Mouse (Mus musculus) myocyte (in vitro differentiated cells): Measurements from ENCODE around the gene Adig. TPM values are rescaled to one million over a fixed set of nuclear protein-coding genes. Genes with fewer than 3 reads are reported as not detected.

Experiments used
- H3K27me3 ChIP-seq: one replicate; pipeline ENCODE4 v1.6.1; 2011; ENCODE audit not compliant: control insufficient read depth, insufficient read depth, insufficient read length
- H3K36me3 ChIP-seq: one replicate; pipeline ENCODE4 v1.6.1; 2011; ENCODE audit not compliant: control insufficient read depth, insufficient read depth
- H3K4me2 ChIP-seq: one replicate; pipeline ENCODE4 v1.6.1; 2011; ENCODE audit warnings: low read depth, control low read depth
- H3K4me3 ChIP-seq: one replicate; pipeline ENCODE4 v1.5.1; 2011; ENCODE audit warnings: mild to moderate bottlenecking, control low read depth, moderate library complexity
- H3K79me2 ChIP-seq: one replicate; pipeline ENCODE4 v1.6.1; 2011; ENCODE audit not compliant: control insufficient read depth, insufficient read depth
- H3ac ChIP-seq: one replicate; pipeline ENCODE4 v1.6.1; 2011; ENCODE audit not compliant: control insufficient read depth, insufficient read length
- CEBPB ChIP-seq: IDR thresholded peaks from 2 replicates; pipeline ENCODE4 v1.6.1; 2011; ENCODE audit warnings: mild to moderate bottlenecking, moderate library complexity; ENCODE audit not compliant: poor library complexity, insufficient read depth, severe bottlenecking
- E2F4 ChIP-seq: IDR thresholded peaks from one replicate; pipeline ENCODE4 v1.6.1; 2011; ENCODE audit warnings: mild to moderate bottlenecking, control low read depth, moderate library complexity; ENCODE audit not compliant: insufficient read depth
- MAX ChIP-seq: IDR thresholded peaks from one replicate; pipeline ENCODE4 v1.6.1; 2011; ENCODE audit warnings: low read depth, mild to moderate bottlenecking, control low read depth
- MYOD1 ChIP-seq, 3 experiments: IDR thresholded peaks; one replicate each; pipeline ENCODE4 v1.6.1; 2011; ENCODE audit warnings: control low read depth in 2 of 3, low read depth in 2 of 3, mild to moderate bottlenecking in 2 of 3, moderate library complexity in 1 of 3; ENCODE audit not compliant: insufficient read length in 2 of 3, control insufficient read depth in 1 of 3
- MYOG ChIP-seq, 3 experiments: IDR thresholded peaks; one replicate each; pipeline ENCODE4 v1.6.1; 2011; ENCODE audit warnings: control low read depth in 2 of 3, low read depth in 2 of 3, mild to moderate bottlenecking in 2 of 3; ENCODE audit not compliant: insufficient read length in 2 of 3, control insufficient read depth in 1 of 3, insufficient read depth in 1 of 3
- POLR2A ChIP-seq: IDR thresholded peaks from one replicate; pipeline ENCODE4 v1.6.1; 2011; ENCODE audit warnings: low read depth, mild to moderate bottlenecking, control low read depth, moderate library complexity; ENCODE audit not compliant: insufficient read length
- POLR2AphosphoS2 ChIP-seq: IDR thresholded peaks from one replicate; pipeline ENCODE4 v1.6.1; 2011; ENCODE audit warnings: low read depth, control low read depth; ENCODE audit not compliant: insufficient read length
- REST ChIP-seq: IDR thresholded peaks from one replicate; pipeline ENCODE4 v1.6.1; 2011; ENCODE audit warnings: mild to moderate bottlenecking, control low read depth, moderate library complexity; ENCODE audit not compliant: insufficient read depth, insufficient read length
- SRF ChIP-seq: IDR thresholded peaks from one replicate; pipeline ENCODE4 v1.6.1; 2011; ENCODE audit warnings: low read depth; ENCODE audit not compliant: control insufficient read depth, insufficient read length
- TCF12 ChIP-seq: IDR thresholded peaks from one replicate; pipeline ENCODE4 v1.6.1; 2011; ENCODE audit warnings: mild to moderate bottlenecking, control low read depth; ENCODE audit not compliant: poor library complexity, insufficient read depth, severe bottlenecking
- TCF3 ChIP-seq: IDR thresholded peaks from one replicate; pipeline ENCODE4 v1.6.1; 2011; ENCODE audit warnings: low read depth, control low read depth; ENCODE audit not compliant: insufficient read length
- USF1 ChIP-seq: IDR thresholded peaks from one replicate; pipeline ENCODE4 v1.6.1; 2011; ENCODE audit warnings: low read depth, mild to moderate bottlenecking, control low read depth, moderate library complexity
- polyA plus RNA-seq: library from polyadenylated mRNA; unstranded; fragments of >200 nt; fragmentation: generic; extraction: Trizol; gene quantifications from one replicate; pipeline ENCODE4 v1.2.1, GENCODE M21; 2012; ENCODE audit warnings: missing spikeins

Gene Adig
- polyA plus RNA-seq: not detected

- Histone ChIP-seq H3K4me3 (no peak within 1 kb of the TSS), H3K36me3 (peaks cover 7% of the 10 kb centered on the region), H3K4me2 (no peak within 1 kb of the TSS), H3ac (no peak within 1 kb of the TSS), H3K27me3 (no peaks in the 10 kb centered on the region), H3K79me2 (no peaks in the 10 kb centered on the region)
- TF ChIP-seq REST (no peak), POLR2A (no peak), MAX (no peak), CEBPB (no peak), POLR2AphosphoS2 (no peak)
These were observed at the start of gene Adig for GRCm38 (mm10) chr2:158501836-158502812. Adig (plus strand) TSS chr2:158502612.

GRCm38 (mm10) chr2:158456451-158456850 lies 46.0 kb upstream of the Adig start:
- H3K27me3 ChIP-seq: no peaks in the 10 kb centered on the region
- H3K79me2 ChIP-seq: no peaks in the 10 kb centered on the region
- no peak overlapping the region for H3K4me2 ChIP-seq
- no peak overlapping the region for H3ac ChIP-seq
- TF ChIP-seq MYOG (IDR thresholded peaks at IDR 0.05; ENCODE audit: control insufficient read depth in 1 of 3, insufficient read depth in 1 of 3, insufficient read length in 2 of 3, low read depth in 2 of 3) (no peak), TCF12 (no peak), E2F4 (no peak), MYOD1 (IDR thresholded peaks at IDR 0.05; ENCODE audit: control insufficient read depth in 1 of 3, insufficient read length in 2 of 3, low read depth in 2 of 3) (no peak), REST (no peak), POLR2A (no peak), POLR2AphosphoS2 (no peak), MAX (no peak), TCF3 (no peak), CEBPB (no peak), USF1 (no peak), SRF (no peak)
- H3K4me3 ChIP-seq: no peak overlapping the region
- H3K36me3 ChIP-seq: peaks cover 44% of the 10 kb centered on the region

DNA sequence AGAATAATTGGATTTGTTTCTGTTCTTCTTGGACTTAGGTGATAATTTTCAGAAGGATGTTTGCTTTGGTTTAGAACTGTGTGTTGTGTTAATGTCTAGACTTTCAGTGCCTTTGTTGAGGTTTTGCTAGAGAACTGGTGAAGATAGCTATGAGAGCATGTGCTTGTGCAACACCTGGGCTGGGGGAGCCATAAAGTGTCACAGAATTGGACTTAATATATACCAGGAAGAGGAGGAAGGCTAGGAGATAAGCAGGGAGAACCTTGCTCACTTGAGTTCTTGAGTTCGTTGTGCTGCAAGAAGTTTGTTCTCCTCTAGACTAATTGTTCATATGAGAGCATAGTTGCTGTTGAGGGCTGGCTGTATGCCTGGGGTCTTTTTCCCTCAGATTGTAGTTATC lies 44.8 kb upstream of the Adig start:
- H3K79me2 ChIP-seq: no peaks in the 10 kb centered on the region

GRCm38 (mm10) chr2:158462450-158462849 lies 40.0 kb upstream of the Adig start:
- Histone ChIP-seq H3K36me3 (peaks cover 48% of the 10 kb centered on the region), H3K79me2 (no peaks in the 10 kb centered on the region), H3K27me3 (no peaks in the 10 kb centered on the region), H3K4me2 (no peak overlapping the region), H3ac (no peak overlapping the region), H3K4me3 (no peak overlapping the region)
- TF ChIP-seq USF1 (no peak), TCF3 (no peak), MYOD1 (IDR thresholded peaks at IDR 0.05; ENCODE audit: control insufficient read depth in 1 of 3, insufficient read length in 2 of 3, low read depth in 2 of 3) (no peak), E2F4 (no peak), SRF (no peak), POLR2AphosphoS2 (no peak), TCF12 (no peak), CEBPB (no peak), MYOG (IDR thresholded peaks at IDR 0.05; ENCODE audit: control insufficient read depth in 1 of 3, insufficient read depth in 1 of 3, insufficient read length in 2 of 3, low read depth in 2 of 3) (no peak), REST (no peak), POLR2A (no peak), MAX (no peak)

More for the DNA sequence above, 44.8 kb upstream of the Adig start:
- H3K4me3 ChIP-seq: no peak overlapping the region
- H3K4me2 ChIP-seq: no peak overlapping the region
- H3K36me3 ChIP-seq: peaks cover 48% of the 10 kb centered on the region
- H3ac ChIP-seq: no peak overlapping the region
- H3K27me3 ChIP-seq: no peaks in the 10 kb centered on the region
- TF ChIP-seq MAX: no peak
- no peak for TF ChIP-seq TCF12
- no peak for TF ChIP-seq CEBPB

DNA sequence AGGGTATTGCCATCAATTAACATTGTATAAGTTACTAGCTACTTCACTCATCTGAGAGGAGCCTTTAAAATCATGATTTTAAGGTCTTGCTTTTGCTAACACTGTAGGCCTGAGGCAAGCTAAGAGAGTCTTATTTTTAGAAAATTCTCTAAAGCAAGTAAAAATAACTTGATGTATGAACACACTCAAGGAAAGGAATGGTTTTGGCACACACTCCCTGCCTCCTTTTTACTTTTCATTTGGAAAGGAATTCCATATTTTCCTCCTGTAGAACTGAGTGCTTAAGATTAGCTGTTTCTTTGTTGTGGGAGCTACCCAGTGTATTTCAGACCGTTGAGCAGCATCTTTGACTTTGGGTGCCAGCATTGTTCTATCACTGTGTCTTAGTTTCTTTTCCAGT lies 28.3 kb upstream of the Adig start:
- no peaks in the 10 kb centered on the region for H3K79me2 ChIP-seq
- no peaks in the 10 kb centered on the region for H3K27me3 ChIP-seq
- TF ChIP-seq SRF: no peak
- no peak for TF ChIP-seq MYOG (IDR thresholded peaks at IDR 0.05; ENCODE audit: control insufficient read depth in 1 of 3, insufficient read depth in 1 of 3, insufficient read length in 2 of 3, low read depth in 2 of 3)
- no peak for TF ChIP-seq POLR2AphosphoS2
- H3K4me2 ChIP-seq: no peak overlapping the region
- H3K36me3 ChIP-seq: peaks cover 27% of the 10 kb centered on the region
- H3K4me3 ChIP-seq: no peak overlapping the region
- no peak overlapping the region for H3ac ChIP-seq
